Mouse (Mus musculus) myocyte (in vitro differentiated cells): Measurements from ENCODE around the gene Olfr749. TPM values are rescaled to one million over a fixed set of nuclear protein-coding genes. Genes with fewer than 3 reads are reported as not detected.
"Not testable (repeated sequence)": the region's sequence is repeated elsewhere in the genome, so short reads cannot be mapped to it uniquely, and the experiment has no call there.

Experiments used
- H3K27me3 ChIP-seq: one replicate; pipeline ENCODE4 v1.6.1; 2011; ENCODE audit not compliant: control insufficient read depth, insufficient read depth, insufficient read length
- H3K36me3 ChIP-seq: one replicate; pipeline ENCODE4 v1.6.1; 2011; ENCODE audit not compliant: control insufficient read depth, insufficient read depth
- H3K4me2 ChIP-seq: one replicate; pipeline ENCODE4 v1.6.1; 2011; ENCODE audit warnings: low read depth, control low read depth
- H3K4me3 ChIP-seq: one replicate; pipeline ENCODE4 v1.5.1; 2011; ENCODE audit warnings: mild to moderate bottlenecking, control low read depth, moderate library complexity
- H3K79me2 ChIP-seq: one replicate; pipeline ENCODE4 v1.6.1; 2011; ENCODE audit not compliant: control insufficient read depth, insufficient read depth
- H3ac ChIP-seq: one replicate; pipeline ENCODE4 v1.6.1; 2011; ENCODE audit not compliant: control insufficient read depth, insufficient read length
- CEBPB ChIP-seq: IDR thresholded peaks from 2 replicates; pipeline ENCODE4 v1.6.1; 2011; ENCODE audit warnings: mild to moderate bottlenecking, moderate library complexity; ENCODE audit not compliant: poor library complexity, insufficient read depth, severe bottlenecking
- E2F4 ChIP-seq: IDR thresholded peaks from one replicate; pipeline ENCODE4 v1.6.1; 2011; ENCODE audit warnings: mild to moderate bottlenecking, control low read depth, moderate library complexity; ENCODE audit not compliant: insufficient read depth
- MAX ChIP-seq: IDR thresholded peaks from one replicate; pipeline ENCODE4 v1.6.1; 2011; ENCODE audit warnings: low read depth, mild to moderate bottlenecking, control low read depth
- MYOD1 ChIP-seq, 3 experiments: IDR thresholded peaks; one replicate each; pipeline ENCODE4 v1.6.1; 2011; ENCODE audit warnings: control low read depth in 2 of 3, low read depth in 2 of 3, mild to moderate bottlenecking in 2 of 3, moderate library complexity in 1 of 3; ENCODE audit not compliant: insufficient read length in 2 of 3, control insufficient read depth in 1 of 3
- MYOG ChIP-seq, 3 experiments: IDR thresholded peaks; one replicate each; pipeline ENCODE4 v1.6.1; 2011; ENCODE audit warnings: control low read depth in 2 of 3, low read depth in 2 of 3, mild to moderate bottlenecking in 2 of 3; ENCODE audit not compliant: insufficient read length in 2 of 3, control insufficient read depth in 1 of 3, insufficient read depth in 1 of 3
- POLR2A ChIP-seq: IDR thresholded peaks from one replicate; pipeline ENCODE4 v1.6.1; 2011; ENCODE audit warnings: low read depth, mild to moderate bottlenecking, control low read depth, moderate library complexity; ENCODE audit not compliant: insufficient read length
- POLR2AphosphoS2 ChIP-seq: IDR thresholded peaks from one replicate; pipeline ENCODE4 v1.6.1; 2011; ENCODE audit warnings: low read depth, control low read depth; ENCODE audit not compliant: insufficient read length
- REST ChIP-seq: IDR thresholded peaks from one replicate; pipeline ENCODE4 v1.6.1; 2011; ENCODE audit warnings: mild to moderate bottlenecking, control low read depth, moderate library complexity; ENCODE audit not compliant: insufficient read depth, insufficient read length
- SRF ChIP-seq: IDR thresholded peaks from one replicate; pipeline ENCODE4 v1.6.1; 2011; ENCODE audit warnings: low read depth; ENCODE audit not compliant: control insufficient read depth, insufficient read length
- TCF12 ChIP-seq: IDR thresholded peaks from one replicate; pipeline ENCODE4 v1.6.1; 2011; ENCODE audit warnings: mild to moderate bottlenecking, control low read depth; ENCODE audit not compliant: poor library complexity, insufficient read depth, severe bottlenecking
- TCF3 ChIP-seq: IDR thresholded peaks from one replicate; pipeline ENCODE4 v1.6.1; 2011; ENCODE audit warnings: low read depth, control low read depth; ENCODE audit not compliant: insufficient read length
- USF1 ChIP-seq: IDR thresholded peaks from one replicate; pipeline ENCODE4 v1.6.1; 2011; ENCODE audit warnings: low read depth, mild to moderate bottlenecking, control low read depth, moderate library complexity
- polyA plus RNA-seq: library from polyadenylated mRNA; unstranded; fragments of >200 nt; fragmentation: generic; extraction: Trizol; gene quantifications from one replicate; pipeline ENCODE4 v1.2.1, GENCODE M21; 2012; ENCODE audit warnings: missing spikeins

Gene Olfr749
- polyA plus RNA-seq, 1 experiment = not detected

DNA sequence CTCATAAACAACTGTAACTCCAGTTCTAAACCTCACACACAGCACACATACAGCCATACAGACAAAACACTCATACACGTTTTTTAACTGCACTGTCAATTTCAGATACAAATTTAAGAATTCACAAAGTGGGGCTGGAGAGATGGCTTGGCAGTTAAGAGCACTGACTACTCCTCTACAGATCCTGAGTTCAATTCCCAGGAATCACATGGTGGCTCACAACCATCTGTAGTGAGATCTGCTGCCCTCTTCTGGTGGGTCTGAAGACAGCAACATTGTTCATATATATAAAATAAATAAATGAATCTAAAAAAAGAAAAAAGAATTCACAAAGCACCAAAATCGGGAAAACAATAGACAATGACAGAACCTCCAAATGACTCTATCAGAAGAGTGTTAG lies 26.4 kb upstream of the Olfr749 start:
- H3K4me3 ChIP-seq = no peak overlapping the region
- TF ChIP-seq TCF3 (no peak), MYOD1 (IDR thresholded peaks at IDR 0.05; ENCODE audit: control insufficient read depth in 1 of 3, insufficient read length in 2 of 3, low read depth in 2 of 3) (no peak), POLR2A (no peak), REST (no peak), E2F4 (no peak), TCF12 (no peak), MYOG (IDR thresholded peaks at IDR 0.05; ENCODE audit: control insufficient read depth in 1 of 3, insufficient read depth in 1 of 3, insufficient read length in 2 of 3, low read depth in 2 of 3) (no peak), USF1 (no peak), POLR2AphosphoS2 (no peak), MAX (no peak), SRF (no peak), CEBPB (no peak)
- no peaks in the 10 kb centered on the region for H3K36me3 ChIP-seq
- no peaks in the 10 kb centered on the region for H3K79me2 ChIP-seq
- H3K4me2 ChIP-seq = no peak overlapping the region
- no peak overlapping the region for H3ac ChIP-seq
- H3K27me3 ChIP-seq = no peaks in the 10 kb centered on the region

DNA sequence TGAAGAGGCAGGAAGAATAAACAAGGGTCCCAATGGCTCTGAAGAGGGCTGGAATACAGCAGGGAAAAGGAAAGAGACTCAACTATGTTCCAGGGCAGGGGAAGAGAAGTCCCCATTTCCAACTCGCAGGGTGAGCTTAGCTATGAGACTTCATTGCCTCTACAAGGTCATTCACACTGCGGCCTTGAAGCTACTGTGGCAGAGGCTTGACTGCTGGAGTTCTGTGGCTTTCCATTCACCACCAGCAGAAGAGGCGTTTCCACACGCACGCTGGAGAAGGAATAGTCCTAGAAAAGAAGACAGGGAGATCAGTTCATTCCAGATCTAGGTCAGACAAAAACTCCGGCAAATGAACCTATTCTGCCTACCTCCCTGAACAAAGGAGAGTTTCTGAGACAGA lies 20.8 kb upstream of the Olfr749 start:
- TF ChIP-seq POLR2AphosphoS2 = no peak
- Histone ChIP-seq H3K27me3 (no peaks in the 10 kb centered on the region), H3ac (no peak overlapping the region), H3K4me2 (no peak overlapping the region), H3K36me3 (no peaks in the 10 kb centered on the region), H3K79me2 (no peaks in the 10 kb centered on the region), H3K4me3 (no peak overlapping the region)

DNA sequence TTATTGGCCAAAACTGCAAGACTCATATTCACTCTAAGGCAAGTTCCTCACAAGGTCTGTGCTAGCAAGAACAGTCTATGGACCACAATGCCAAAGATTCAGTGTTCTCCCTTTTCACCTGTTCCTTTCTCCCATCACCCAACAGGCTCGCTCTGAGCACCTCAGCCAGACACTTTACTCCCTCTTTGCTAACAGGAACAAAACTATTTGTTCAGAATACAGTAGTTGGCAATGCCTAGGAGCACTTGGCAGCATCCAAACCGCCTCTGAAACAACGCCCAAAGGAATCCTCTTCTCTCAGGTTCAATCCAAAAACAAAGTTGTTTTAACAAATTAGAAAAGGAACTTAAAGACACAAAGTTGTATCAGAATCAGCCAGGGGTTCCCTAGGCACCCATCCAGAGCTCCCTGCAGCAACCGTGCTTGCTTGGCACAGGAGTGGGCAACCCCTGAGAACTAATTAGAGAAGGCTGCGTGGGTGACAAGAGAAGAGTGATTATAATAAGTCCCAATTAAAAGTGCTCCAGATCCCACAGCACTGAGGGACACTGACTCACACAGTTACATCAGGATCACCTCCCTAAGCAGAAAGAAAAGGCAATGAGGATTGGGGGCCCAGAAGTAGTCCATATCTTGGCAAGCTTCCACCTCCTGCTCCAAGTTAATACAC lies 13.7 kb upstream of the Olfr749 start:
- Histone ChIP-seq H3ac (no peak overlapping the region), H3K79me2 (no peaks in the 10 kb centered on the region), H3K4me3 (no peak overlapping the region), H3K27me3 (no peaks in the 10 kb centered on the region), H3K4me2 (no peak overlapping the region), H3K36me3 (no peaks in the 10 kb centered on the region)
- no peak for TF ChIP-seq CEBPB
- no peak for TF ChIP-seq REST
- TF ChIP-seq E2F4 = no peak
- no peak for TF ChIP-seq TCF12
- no peak for TF ChIP-seq POLR2A
- no peak for TF ChIP-seq SRF
- no peak for TF ChIP-seq MYOG (IDR thresholded peaks at IDR 0.05; ENCODE audit: control insufficient read depth in 1 of 3, insufficient read depth in 1 of 3, insufficient read length in 2 of 3, low read depth in 2 of 3)
- no peak for TF ChIP-seq TCF3
- TF ChIP-seq POLR2AphosphoS2 = no peak
- no peak for TF ChIP-seq MYOD1 (IDR thresholded peaks at IDR 0.05; ENCODE audit: control insufficient read depth in 1 of 3, insufficient read length in 2 of 3, low read depth in 2 of 3)
- TF ChIP-seq MAX = no peak
- TF ChIP-seq USF1 = no peak

DNA sequence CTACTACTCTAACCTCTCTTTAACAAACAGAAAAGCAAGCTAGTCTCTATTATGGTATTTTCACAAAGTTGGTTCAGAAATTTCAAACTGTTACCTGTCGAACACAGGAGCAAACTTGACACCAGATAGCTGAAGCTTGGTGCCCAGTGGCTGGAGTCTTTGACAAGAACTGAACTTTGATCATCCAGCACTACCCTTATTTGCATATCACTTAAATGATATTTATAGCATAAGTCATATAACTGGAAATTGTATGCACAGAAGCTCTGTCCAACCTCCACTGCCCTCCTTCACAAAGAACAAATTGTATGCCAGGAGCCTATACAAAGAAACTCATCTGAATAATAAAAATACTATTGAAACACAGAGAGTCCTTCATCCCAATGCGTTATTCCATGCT lies 3.3 kb downstream of the Olfr749 start:
- Histone ChIP-seq H3K27me3 (no peaks in the 10 kb centered on the region), H3K79me2 (no peaks in the 10 kb centered on the region), H3K4me3 (no peak overlapping the region), H3K36me3 (no peaks in the 10 kb centered on the region), H3K4me2 (no peak overlapping the region), H3ac (no peak overlapping the region)
- TF ChIP-seq REST (no peak), USF1 (no peak), MYOD1 (IDR thresholded peaks at IDR 0.05; ENCODE audit: control insufficient read depth in 1 of 3, insufficient read length in 2 of 3, low read depth in 2 of 3) (no peak), POLR2AphosphoS2 (no peak), CEBPB (no peak), MYOG (IDR thresholded peaks at IDR 0.05; ENCODE audit: control insufficient read depth in 1 of 3, insufficient read depth in 1 of 3, insufficient read length in 2 of 3, low read depth in 2 of 3) (no peak), TCF3 (no peak), MAX (no peak), TCF12 (no peak), SRF (no peak), E2F4 (no peak), POLR2A (no peak)

DNA sequence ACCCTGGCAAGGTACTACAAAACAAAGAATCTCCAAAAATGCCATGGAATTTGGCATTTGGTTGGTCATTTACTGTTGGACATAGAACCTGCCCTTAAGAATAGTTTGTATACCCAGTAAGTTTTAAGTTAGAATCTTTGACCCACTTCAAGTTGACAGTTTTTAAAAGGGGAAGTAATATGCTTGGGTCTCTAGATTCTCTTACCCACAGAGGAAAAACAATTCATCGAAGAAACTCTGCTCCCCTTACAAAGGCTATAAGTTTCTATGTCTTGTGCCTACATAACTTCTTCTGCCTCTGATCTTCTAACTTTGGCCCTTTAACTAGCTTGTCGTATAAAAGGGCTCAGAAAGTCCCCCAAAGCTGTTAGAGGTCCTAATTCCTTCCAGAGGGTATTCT lies 4.6 kb downstream of the Olfr749 start:
- Histone ChIP-seq H3K79me2 (no peaks in the 10 kb centered on the region), H3K27me3 (no peaks in the 10 kb centered on the region), H3K4me2 (no peak overlapping the region), H3K36me3 (no peaks in the 10 kb centered on the region), H3K4me3 (no peak overlapping the region), H3ac (no peak overlapping the region)
- TF ChIP-seq USF1 (no peak), TCF3 (no peak), CEBPB (no peak), POLR2A (no peak), MAX (no peak), E2F4 (no peak), POLR2AphosphoS2 (no peak)

DNA sequence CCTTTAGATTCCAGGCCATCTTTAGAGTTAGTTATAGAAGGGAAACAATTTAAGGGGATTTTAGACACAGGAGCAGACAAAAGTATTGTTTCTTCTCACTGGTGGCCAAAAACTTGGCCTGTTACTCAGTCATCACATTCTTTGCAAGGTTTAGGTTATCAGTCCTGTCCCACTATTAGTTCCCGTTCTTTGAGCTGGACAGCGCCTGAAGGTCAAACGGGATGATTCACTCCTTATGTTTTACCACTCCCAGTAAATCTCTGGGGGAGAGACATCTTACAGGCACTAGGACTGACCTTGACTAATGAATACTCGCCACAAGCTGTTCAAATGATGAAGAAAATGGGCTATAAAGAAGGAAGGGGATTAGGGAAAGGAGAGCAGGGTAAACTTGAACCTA lies 22.5 kb downstream of the Olfr749 start:
- not testable (repeated sequence) for H3K4me2 ChIP-seq, H3ac ChIP-seq, H3K27me3 ChIP-seq, H3K79me2 ChIP-seq, H3K36me3 ChIP-seq, H3K4me3 ChIP-seq
